Mouse (Mus musculus) cerebellum, adult (tissue): ENCODE data around the gene March7.

ENCODE experiments used
- ATAC-seq: cut with Nextera tagmentation; 2 replicates; pipeline ENCODE4 v1.9.2; 2017; ENCODE audit warnings: mild to moderate bottlenecking, moderate library complexity, mixed read lengths; ENCODE audit not compliant: insufficient number of reproducible peaks, low FRiP score, low TSS enrichment

March7 gene

GRCm38 (mm10) chr2:60209703-60210651 lies at the start of gene March7, which contains the start of gene Baz2b:
Gene March7 (plus strand): TSS chr2:60209887.
Gene Baz2b (minus strand): TSS chr2:60209839.
- ATAC-seq: peak; percentile 79

DNA sequence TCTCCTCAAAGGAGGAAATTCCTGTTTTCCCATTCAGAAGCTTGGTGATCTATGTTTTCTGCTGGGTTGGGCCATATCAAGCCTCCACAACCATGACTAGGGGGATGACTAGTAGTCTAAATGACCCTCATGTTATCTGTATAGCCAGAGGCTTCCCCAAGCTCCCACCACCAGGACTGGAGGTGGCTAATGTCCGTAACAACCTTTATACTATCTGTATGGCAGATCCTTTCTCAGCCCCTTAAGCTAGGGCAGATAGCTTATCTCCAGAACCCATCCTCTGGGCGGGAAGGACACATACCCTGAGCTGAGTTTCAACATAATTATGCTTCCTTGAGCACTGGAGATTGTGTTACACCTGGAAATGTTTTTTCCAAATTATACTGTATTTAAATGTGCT lies 45.9 kb upstream of the March7 start:
- no peak for ATAC-seq

- no peak for ATAC-seq
These were observed 44.0 kb upstream of the March7 start for GRCm38 (mm10) chr2:60165679-60166078.

DNA sequence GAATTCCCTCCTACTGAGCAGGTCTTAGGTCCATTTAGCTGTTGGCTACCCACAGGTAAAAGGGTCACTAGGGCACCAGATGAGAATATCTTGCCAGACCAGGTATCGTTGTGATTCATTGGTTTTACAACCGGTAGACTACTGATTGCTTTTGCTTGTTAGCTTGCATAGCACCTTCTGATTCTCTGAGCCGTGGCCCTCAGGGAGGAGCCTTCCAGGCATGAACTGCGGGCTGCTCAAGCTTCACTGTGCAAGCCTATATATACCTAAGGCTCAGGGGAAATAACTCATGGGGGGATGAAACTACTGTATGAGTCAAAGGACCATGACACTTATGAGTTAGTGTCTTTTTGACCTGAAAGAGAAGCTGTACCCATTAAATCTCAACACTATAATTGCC lies 42.8 kb upstream of the March7 start:
- no peak for ATAC-seq

GRCm38 (mm10) chr2:60171786-60172530 lies 37.7 kb upstream of the March7 start:
- ATAC-seq: peak; percentile 49; the same call in 1 of the 2 replicates

DNA sequence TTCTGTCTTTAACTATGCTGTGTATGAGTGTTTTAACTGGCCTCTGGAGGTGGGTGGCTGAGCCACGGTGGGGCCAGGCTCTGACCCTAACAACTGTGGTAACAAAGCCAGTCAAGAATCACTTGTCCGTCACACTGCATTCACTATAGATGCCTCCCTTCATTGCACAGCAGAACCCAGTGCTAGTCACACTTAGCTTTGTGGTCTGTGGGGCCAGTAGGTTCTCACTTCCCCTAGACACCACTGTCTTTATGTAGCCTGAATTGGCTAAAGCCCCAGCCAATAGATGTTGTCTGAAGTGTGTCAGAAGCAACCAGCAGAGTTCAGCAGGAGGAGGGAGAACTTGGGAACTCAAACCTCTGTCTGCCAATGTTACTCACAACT lies 37.2 kb upstream of the March7 start:
- ATAC-seq: no peak

DNA sequence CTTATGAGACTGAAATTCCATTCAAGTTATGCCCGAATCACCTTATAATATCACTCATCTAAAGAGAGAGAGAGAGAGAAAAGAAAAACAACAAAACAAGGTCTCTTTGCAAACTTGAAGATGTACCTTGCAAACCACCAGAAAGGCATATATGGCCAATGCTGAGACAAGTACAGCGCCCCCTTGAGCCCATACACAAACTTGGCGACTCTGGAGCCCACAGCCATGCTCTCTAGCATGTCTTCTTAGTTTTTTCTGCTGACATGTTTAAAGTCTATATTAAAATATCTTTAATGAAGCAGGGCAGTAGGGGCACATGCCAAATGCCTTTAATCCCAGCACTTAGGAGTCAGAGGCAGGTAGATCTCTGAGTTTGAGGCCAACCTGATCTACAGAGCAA lies 36.5 kb upstream of the March7 start:
- no peak for ATAC-seq

GRCm38 (mm10) chr2:60173595-60173994 lies 36.1 kb upstream of the March7 start:
- ATAC-seq: no peak

- ATAC-seq: no peak
These were observed 34.6 kb upstream of the March7 start for GRCm38 (mm10) chr2:60175078-60175477.

- no peak for ATAC-seq
These were observed 33.6 kb upstream of the March7 start for GRCm38 (mm10) chr2:60176087-60176486.

- ATAC-seq: no peak
These were observed 32.2 kb upstream of the March7 start for GRCm38 (mm10) chr2:60177490-60177889.

DNA sequence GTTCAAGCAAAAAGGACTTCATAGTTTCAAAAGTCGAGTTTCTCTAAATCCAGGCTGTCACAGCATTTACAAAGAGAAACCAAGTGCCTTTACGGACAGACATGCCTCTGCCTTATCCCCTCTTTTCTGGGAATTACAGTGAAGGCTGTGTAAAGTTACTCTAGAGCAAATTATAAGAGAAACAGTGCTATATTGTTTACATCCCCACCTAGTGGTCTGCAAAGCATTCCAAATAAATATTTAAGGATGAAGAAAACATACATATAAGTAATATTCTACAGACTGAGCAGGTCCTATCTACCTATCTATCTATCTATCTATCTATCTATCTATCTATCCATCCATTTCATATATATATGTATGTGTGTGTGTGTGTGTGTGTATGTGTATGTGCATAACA lies 28.0 kb upstream of the March7 start:
- no peak for ATAC-seq

DNA sequence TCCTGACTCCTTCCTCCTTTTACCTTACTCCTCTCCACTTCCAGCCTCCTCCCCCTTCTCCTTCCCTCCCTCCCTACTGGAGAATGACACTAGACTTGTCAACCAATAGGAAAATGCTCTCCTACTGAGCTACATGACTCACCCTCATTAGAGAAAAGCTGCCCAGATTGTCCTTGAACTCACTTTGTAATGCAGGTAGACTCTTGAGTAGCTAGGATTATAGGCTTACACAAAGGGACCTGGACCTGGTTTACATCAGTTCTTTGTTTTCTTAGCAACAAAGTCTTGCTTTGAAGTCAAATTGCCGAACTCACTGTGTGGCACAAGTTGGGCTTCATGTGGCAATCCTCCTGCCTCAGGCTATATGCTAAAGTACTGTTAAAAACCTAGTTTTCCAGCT lies 12.8 kb upstream of the March7 start:
- ATAC-seq: no peak

DNA sequence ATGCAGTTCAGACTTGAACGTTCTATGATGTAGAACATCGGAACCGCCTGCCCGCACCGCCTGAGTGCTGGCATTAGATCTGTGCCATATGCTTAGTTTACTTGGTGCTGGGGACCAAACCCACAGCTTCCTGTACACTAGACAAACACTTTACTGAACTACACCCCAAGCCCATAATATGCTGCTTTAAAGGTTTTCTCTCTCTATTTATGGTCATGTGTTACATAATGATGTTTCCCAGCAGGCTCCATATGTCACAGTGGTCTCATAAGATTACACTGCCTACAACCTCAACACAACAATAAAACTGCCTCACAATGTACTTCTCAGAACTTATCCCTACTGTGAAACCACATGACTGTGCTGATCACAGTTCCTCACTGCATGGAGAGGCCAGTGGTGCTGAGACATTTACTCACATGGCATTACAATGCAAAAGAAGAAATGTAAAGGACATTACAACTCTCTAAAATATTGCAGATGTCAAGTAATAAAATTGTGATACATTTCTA lies 9.6 kb upstream of the March7 start:
- no peak; the same call in 1 of the 2 replicates for ATAC-seq

- ATAC-seq: no peak
These were observed 9.0 kb upstream of the March7 start for GRCm38 (mm10) chr2:60200667-60201066.

DNA sequence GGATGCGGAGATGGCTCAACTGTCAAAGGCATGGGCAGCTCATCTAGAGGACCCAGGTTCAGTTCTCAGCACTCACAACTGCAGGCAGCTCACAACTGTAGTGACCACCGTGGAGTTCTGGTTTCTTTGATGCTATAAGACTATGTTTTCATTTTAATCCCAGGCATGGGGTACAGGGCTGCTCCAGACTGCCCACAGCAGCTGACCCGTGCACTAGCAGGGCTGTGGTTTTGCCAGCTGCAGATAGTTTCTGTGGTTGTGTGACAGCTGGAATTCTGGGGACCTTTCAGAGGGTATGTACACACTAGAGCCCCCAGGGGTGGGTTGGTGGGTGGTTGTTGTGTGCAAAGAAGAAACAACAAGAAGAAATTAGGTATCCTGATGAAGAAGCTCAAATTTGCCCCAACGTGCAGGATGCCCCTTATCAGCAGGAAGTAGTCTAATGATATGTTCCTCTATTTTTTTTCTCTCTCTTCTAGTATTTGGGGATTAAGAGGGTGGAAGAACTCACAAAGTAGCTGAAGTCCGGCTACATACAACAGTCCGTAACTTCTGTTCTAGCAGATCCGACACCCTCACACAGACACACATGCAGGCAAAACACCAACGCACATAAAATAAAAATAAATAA lies 6.7 kb upstream of the March7 start:
- ATAC-seq: no peak

DNA sequence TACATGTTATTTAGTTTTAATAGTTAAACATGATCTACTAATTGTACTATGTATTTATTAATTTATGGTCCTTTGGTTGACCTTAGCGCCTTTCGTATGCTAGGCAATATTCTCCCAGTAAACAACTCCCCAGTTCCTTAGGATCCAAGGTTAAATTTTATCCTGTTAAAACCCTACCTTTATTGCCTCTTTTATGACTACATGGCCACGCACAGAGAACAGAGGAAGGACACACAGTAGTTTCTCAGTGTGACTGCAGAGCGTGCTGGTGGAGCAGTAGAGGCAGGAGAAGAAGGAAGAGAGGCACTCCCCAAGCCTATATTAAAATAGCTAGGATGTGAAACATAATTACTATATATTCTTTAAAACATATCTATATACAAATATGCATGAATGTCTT lies 6.0 kb upstream of the March7 start:
- no peak for ATAC-seq

DNA sequence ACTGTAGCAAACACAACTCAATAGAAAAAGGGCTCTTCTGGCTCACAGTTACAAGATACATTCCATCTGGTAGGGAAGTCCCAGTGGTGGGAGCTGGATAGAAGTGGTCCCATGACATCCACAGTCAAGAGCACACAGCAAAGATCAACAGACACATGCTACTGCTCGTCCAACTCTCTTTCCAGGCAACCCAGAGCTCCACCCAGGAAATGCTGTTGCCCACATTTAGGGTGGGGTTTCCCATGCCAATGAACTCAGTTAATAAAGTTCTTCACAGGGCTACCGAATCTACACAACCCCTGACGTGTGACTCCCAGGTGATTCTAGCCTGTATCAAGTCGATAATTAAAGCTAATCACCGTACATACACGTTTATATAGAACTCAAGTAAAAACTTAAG lies 5.5 kb upstream of the March7 start:
- no peak for ATAC-seq

DNA sequence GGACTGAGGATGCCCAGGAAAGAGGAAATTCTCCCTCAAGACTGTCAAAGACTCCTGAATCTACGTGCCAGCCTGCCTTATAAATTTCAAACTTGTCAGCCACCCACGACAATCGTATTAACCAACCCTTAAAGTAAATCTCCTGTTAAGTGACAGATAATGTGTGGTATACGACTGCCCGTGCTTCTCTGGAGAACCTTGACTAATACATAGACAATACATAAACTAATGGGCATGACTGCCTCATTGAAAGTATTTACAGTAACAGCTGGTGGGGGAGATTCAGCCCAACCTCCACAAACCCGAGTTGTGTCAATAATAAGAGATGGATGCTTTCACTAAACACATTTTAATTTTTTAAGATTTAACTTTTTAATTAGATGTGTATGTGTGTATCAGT lies 3.9 kb upstream of the March7 start:
- no peak for ATAC-seq

DNA sequence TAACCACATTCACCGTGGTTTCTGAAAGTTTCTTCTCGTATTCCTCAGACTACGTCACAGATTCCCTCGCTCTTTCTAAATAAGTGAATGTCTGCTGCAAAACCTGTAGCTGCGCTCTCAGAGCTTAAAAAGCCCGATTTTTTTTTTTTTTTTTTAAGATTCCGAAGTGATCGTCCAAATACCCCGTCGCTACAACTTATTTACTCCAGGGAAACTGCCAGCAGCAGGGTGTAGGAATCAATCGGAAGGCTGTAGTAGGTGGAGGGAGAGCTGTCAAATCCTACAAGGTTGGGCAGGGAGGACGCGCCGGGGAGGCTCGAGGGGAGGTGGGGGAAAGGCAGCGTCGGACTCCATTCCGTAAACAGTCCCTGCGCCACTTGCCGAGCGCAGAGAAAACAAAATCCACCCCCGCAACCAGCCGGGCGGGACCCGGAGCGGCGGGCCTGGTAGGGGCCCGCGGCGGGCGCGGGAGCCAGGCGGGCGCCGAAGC lies 520 bp upstream of the March7 start:
- peak; percentile 43; the same call in 1 of the 2 replicates for ATAC-seq

DNA sequence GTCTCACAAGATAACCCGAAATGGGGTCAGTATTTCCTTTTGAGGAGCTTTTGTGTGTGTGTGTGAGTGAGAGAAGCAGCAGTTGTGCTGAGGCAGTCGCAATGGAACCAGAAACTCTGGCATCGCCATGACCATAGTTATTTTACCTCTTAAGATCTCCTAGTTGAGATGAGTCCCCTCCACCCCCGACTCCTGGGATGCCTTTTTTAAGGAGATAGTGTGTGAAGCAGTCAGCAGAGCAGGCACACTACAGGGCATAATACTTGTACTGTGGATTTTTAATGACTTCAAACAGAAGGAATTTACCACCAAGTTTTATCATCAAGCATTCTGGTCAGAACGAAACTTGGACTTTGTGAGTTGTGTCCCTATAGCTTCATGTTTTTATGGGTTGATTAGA lies 1.1 kb downstream of the March7 start:
- no peak for ATAC-seq
